Mouse (Mus musculus) liver, embryonic 15.5 days (tissue): Measurements from ENCODE around the gene Clstn2. TPM values are rescaled to one million over a fixed set of nuclear protein-coding genes. Genes with fewer than 3 reads are reported as not detected.

Source experiments
- ATAC-seq: fragments of 200-750 bp; cut with Nextera tagmentation; 2 replicates; pipeline ENCODE4 v1.8.0; 2017; ENCODE audit warnings: moderate number of reproducible peaks, mild to moderate bottlenecking, moderate library complexity; ENCODE audit not compliant: insufficient read depth
- H3K27ac ChIP-seq: fragments of 300-500 bp; sonication (generic); replicated peaks from 2 replicates; pipeline ENCODE4 v1.5.1; 2015; ENCODE audit warnings: mild to moderate bottlenecking, inconsistent platforms
- H3K27me3 ChIP-seq: fragments of 300-500 bp; sonication (generic); 2 replicates; pipeline ENCODE4 v1.6.1; 2015; ENCODE audit warnings: mild to moderate bottlenecking, inconsistent platforms
- H3K36me3 ChIP-seq: fragments of 300-500 bp; sonication (generic); replicated peaks from 2 replicates; pipeline ENCODE4 v1.6.1; 2015; ENCODE audit warnings: moderate library complexity, mild to moderate bottlenecking, inconsistent platforms
- H3K4me1 ChIP-seq: fragments of 300-500 bp; sonication (generic); replicated peaks from 2 replicates; pipeline ENCODE4 v1.6.1; 2015; ENCODE audit warnings: inconsistent platforms
- H3K4me2 ChIP-seq: fragments of 300-500 bp; sonication (generic); 2 replicates; pipeline ENCODE4 v1.6.1; 2015; ENCODE audit warnings: moderate library complexity, mild to moderate bottlenecking, inconsistent platforms
- H3K4me3 ChIP-seq: fragments of 300-500 bp; sonication (generic); replicated peaks from 2 replicates; pipeline ENCODE4 v1.5.1; 2015; ENCODE audit warnings: mild to moderate bottlenecking, inconsistent platforms
- H3K9ac ChIP-seq: fragments of 300-500 bp; sonication (generic); 2 replicates; pipeline ENCODE4 v1.6.1; 2015; ENCODE audit warnings: moderate library complexity, mild to moderate bottlenecking, inconsistent platforms
- H3K9me3 ChIP-seq: fragments of 300-500 bp; sonication (generic); replicated peaks from 2 replicates; pipeline ENCODE4 v1.6.1; 2016; ENCODE audit warnings: inconsistent platforms
- WGBS: fragments of 180-500 bp; shearing (Covaris S2); methylation state at CpG from one replicate; pipeline ENCODE4 v1.1.7; 2015; ENCODE audit warnings: mixed read lengths; ENCODE audit not compliant: insufficient replicate concordance; 5-methylcytosine and 5-hydroxymethylcytosine counted together
- polyA plus RNA-seq: library from polyadenylated mRNA; unstranded; fragments of >200 nt; fragmentation: Nextera tagmentation; extraction: Ambion mirVana; gene quantifications from 2 replicates; pipeline ENCODE4 v1.2.1, GENCODE M21; 2015

The Clstn2 gene
- polyA plus RNA-seq, 1 experiment from 2014 or later: 0.06 TPM

DNA sequence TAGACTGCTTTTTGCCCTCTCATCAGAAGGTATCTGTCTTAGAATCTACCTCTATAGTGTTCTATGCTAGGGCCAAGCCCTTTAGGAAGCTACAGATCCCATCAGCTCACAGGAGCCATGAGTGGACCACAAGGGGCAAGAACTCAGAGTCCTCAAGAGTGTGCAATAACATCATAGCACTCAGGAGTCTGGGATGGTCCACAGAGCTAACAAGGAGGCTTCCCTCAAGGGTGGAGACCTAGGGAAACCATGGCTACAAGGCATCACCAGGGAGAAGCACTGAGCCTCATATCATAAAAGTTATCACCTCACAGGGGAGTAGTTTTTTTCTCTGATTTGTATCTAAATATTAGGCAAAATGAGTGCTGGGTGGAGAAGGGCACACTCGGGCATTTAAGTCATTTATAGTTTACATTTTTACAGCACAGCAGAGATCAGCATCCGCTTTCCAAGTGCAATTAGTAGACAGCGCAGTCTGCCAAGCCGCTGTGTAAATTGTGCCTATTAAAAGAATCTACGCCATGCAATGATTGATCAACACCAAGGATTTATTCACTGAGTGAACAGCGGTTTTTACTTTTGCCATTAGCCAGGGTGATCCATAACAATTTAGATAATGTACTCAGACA, 82.5 kb downstream of the Clstn2 start:
- no peak overlapping the region for H3K9ac ChIP-seq
- 71% methylated on average over 6 of the region's 6 CpGs for WGBS
- H3K4me1 ChIP-seq: no peaks in the 10 kb centered on the region
- no peaks in the 10 kb centered on the region for H3K27me3 ChIP-seq
- no peaks in the 10 kb centered on the region for H3K9me3 ChIP-seq
- H3K27ac ChIP-seq: no peak overlapping the region
- H3K36me3 ChIP-seq: no peaks in the 10 kb centered on the region
- no peak overlapping the region for H3K4me2 ChIP-seq
- H3K4me3 ChIP-seq: no peak overlapping the region
- no peak for ATAC-seq

DNA sequence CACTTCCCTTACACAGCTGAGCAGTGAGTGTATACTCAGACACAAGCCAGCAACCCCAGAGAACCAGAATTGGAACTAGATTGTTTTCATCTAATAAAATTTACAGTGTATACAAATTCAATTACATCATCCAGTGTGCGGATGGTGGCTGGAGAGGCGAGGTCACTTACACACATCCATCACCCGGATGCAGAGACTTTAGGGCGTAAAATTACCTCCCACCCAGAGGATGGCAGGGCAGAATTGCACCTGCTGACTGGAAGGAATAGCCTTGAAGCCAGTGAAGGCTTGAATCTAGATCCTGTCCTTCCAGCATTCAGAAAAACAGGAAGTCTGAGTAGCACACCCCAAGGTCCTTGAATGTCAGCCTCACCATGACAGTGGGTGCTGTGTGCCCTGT, 113.7 kb downstream of the Clstn2 start:
- Histone ChIP-seq H3K9me3 (no peaks in the 10 kb centered on the region), H3K4me1 (no peaks in the 10 kb centered on the region), H3K9ac (no peak overlapping the region), H3K27me3 (no peaks in the 10 kb centered on the region), H3K27ac (no peak overlapping the region), H3K4me3 (no peak overlapping the region), H3K36me3 (no peaks in the 10 kb centered on the region), H3K4me2 (no peak overlapping the region)
- no peak for ATAC-seq
- 59% methylated on average over 4 of the region's 4 CpGs for WGBS

DNA sequence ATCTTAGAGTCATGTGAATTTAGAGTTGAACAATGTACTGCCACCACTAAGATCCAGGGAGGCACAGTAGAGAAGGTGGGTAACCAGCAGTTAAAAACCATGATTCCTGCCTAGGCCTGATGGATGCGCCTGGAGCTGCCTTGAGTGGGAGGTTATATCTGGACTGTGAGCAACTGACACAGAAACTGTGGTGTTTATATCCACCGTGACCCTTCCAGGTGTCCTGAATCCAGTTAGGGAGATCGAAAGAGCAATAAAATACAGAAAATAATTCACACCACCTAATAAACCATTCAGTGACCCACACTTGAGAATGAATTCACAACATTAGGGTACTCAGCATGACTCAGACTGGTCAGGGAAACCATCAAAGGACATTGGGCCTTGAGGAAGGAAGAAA, 141.6 kb downstream of the Clstn2 start:
- Histone ChIP-seq H3K27ac (no peak overlapping the region), H3K4me2 (no peak overlapping the region), H3K36me3 (no peaks in the 10 kb centered on the region), H3K9ac (no peak overlapping the region), H3K9me3 (no peaks in the 10 kb centered on the region), H3K4me3 (no peak overlapping the region), H3K27me3 (no peaks in the 10 kb centered on the region), H3K4me1 (no peaks in the 10 kb centered on the region)
- no peak for ATAC-seq
- 72% methylated on average over 3 of the region's 3 CpGs for WGBS

DNA sequence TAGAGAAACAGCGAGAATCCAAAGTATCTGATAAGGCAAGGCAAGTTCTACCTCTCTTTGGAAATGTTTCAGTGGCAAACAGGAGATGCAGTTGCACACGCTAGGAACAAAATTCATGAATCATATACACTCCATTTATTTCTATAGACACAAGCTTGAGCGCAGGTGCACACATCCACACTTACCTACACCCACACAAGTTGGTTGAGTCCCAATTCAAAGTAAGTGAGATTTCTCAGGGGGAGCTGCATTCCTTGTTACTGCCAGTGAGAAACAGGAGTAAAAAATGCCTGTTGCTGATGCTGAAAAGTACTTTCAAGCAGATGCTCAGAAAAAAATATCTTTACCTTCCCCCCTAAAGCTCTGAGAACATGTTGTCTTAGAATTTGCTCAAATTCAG, 149.6 kb downstream of the Clstn2 start:
- no peaks in the 10 kb centered on the region for H3K4me1 ChIP-seq
- no peak overlapping the region for H3K27ac ChIP-seq
- H3K4me3 ChIP-seq: no peak overlapping the region
- no peaks in the 10 kb centered on the region for H3K9me3 ChIP-seq
- no peak overlapping the region for H3K4me2 ChIP-seq
- ATAC-seq: no peak
- WGBS: 57% methylated on average over 3 of the region's 3 CpGs
- no peak overlapping the region for H3K9ac ChIP-seq
- H3K27me3 ChIP-seq: no peaks in the 10 kb centered on the region
- H3K36me3 ChIP-seq: no peaks in the 10 kb centered on the region

DNA sequence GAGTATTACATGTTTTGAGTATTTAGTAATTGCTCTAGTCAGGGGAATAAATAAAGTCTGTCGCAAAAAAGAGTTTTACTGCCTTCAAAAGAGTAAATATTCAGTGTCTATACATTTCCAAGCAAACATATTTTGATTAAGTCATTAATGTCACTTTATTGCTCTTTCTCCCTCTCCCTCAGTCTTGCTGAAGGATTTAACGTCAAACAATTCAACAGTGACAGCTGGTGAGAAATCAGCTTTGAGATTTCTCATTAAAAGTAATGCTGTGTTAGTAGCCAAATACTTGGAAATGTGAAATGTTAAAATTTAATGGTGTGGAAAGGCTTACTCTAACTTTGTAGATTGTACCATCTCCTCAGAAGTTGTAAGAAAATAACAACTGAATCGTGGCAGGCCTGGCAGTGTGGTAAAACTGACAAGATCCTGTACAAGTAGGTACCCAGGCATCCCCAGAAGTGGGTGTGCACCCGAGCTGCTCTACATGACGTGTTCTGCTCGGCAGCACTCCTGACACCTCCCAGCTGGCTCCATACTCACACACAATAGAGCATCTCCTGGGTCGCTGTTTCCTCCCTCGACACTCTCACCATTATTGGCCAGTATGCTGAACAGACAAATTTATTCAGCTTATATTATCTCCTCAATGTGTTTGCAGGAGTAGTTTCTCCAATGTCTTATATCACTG, 165.8 kb downstream of the Clstn2 start:
- Histone ChIP-seq H3K9ac (no peak overlapping the region), H3K27me3 (no peaks in the 10 kb centered on the region), H3K4me2 (no peak overlapping the region), H3K4me3 (no peak overlapping the region), H3K27ac (no peak overlapping the region), H3K4me1 (no peaks in the 10 kb centered on the region), H3K36me3 (no peaks in the 10 kb centered on the region), H3K9me3 (no peaks in the 10 kb centered on the region)
- no peak for ATAC-seq
- 53% methylated on average over 8 of the region's 8 CpGs for WGBS

DNA sequence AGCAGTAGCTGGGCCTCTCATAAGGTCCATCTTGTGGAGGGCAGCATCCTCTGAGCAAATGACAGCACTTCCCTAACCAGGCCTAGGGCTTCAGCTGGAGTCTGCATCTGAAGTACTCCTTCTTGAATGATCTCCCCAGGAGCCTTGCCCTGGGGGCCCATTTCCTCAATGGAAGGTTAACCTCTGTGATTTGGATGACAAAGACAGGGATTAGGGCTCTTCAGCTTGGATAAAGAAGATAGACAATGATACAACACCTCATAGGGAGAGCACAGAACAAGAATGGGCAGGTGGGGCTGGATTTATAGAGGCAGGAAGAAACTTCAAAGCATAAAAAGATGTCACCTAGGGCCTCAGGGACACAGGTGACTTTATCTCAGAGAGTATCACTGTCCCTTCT, 180.1 kb downstream of the Clstn2 start:
- ATAC-seq: no peak
- no peak overlapping the region for H3K9ac ChIP-seq
- H3K36me3 ChIP-seq: no peaks in the 10 kb centered on the region
- no peaks in the 10 kb centered on the region for H3K4me1 ChIP-seq
- H3K27me3 ChIP-seq: no peaks in the 10 kb centered on the region
- H3K4me2 ChIP-seq: no peak overlapping the region
- H3K27ac ChIP-seq: no peak overlapping the region
- no peaks in the 10 kb centered on the region for H3K9me3 ChIP-seq
- no peak overlapping the region for H3K4me3 ChIP-seq

DNA sequence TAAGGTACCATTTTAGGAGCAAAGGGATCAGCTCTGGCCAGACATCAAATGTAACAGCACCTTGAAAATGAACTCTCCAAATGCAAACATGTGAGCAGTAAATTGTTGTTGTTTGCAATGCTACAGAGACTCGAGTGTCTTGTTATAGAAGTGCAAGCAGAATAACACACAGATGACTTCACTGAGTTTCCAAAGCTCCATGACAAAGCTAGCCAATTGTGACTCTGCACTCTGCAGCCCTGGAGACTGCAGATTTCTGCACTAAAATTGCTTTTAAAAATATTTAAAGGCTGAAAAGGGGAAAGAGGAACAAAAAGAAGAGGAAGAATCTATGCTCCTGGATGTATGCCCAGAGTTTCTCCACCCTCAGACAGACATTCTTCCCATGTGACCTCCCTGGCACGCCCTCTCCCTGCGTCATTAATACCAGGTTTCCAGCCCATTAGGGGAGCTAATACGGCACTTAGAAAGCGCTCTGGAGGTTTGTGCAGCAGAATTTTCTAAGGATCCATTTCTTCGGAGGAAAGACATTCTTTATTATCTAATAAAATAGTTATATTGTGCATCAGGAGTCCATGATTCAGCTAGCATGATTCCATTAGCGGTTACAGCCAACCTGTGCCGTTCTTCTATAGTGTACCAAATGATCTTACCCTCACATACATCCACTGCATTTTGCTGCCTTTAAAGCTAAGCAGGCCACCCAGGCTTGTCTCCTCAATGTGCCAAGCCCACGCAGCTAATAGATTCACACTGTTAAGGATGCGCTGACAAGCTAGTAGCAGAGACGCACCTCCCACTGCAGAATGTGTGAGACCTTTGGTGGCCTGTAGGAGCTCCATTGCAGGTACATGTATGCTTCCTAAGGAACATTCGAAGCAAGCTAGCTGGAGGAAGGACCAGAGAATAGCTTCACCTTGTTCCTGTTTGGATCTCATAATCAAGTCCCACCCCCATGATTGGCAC, 184.8 kb downstream of the Clstn2 start:
- WGBS: 65% methylated on average over 12 of the region's 12 CpGs
- Histone ChIP-seq H3K27me3 (no peaks in the 10 kb centered on the region), H3K36me3 (no peaks in the 10 kb centered on the region), H3K4me3 (no peak overlapping the region), H3K4me2 (no peak overlapping the region), H3K9ac (no peak overlapping the region), H3K4me1 (no peaks in the 10 kb centered on the region), H3K27ac (no peak overlapping the region), H3K9me3 (no peaks in the 10 kb centered on the region)
- ATAC-seq: no peak

DNA sequence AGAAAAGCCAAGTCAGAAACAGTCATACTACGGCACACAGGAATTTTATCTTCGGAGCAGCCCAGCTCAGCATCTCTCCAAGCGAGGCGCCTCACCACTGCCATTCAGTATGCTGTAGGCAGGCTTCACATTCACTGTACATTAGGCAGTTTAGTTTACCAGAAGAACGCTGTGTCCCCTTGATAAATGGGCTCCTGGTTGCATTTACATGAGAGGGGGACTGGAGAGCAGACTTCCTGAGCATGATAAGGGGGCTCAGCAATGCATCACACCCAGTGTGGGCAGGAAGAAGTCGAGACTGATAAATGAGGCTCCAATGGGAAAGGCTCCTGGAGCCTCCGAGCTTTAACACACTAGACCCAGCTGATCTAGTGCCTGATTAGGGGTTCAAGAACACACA, 190.9 kb downstream of the Clstn2 start:
- Histone ChIP-seq H3K9me3 (no peaks in the 10 kb centered on the region), H3K4me3 (no peak overlapping the region), H3K27ac (no peak overlapping the region), H3K27me3 (no peaks in the 10 kb centered on the region), H3K4me2 (no peak overlapping the region), H3K4me1 (no peaks in the 10 kb centered on the region), H3K9ac (no peak overlapping the region), H3K36me3 (no peaks in the 10 kb centered on the region)
- peak; percentile 34; the same call in 1 of the 2 replicates for ATAC-seq
- WGBS: 25% methylated on average over 7 of the region's 7 CpGs

DNA sequence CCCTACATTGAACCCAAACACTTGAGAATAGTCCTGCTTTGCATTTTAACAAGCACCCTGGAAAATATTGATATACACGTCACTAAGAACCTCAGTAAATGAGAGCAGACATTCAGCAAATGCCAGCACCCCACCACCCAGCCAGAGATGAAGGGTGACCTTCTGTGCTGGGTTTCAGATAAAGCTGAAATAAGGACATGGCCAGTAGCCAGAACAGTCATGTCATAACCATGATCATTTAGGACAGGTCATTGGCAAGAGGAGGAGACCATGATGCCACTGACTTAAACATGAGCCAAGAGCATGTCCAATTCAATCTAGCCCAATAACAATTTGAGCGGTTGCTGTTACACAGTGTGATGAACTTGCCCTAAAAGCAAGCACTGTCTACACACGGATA, 201.8 kb downstream of the Clstn2 start:
- Histone ChIP-seq H3K27me3 (no peaks in the 10 kb centered on the region), H3K9me3 (no peaks in the 10 kb centered on the region), H3K9ac (no peak overlapping the region), H3K4me2 (no peak overlapping the region), H3K4me1 (no peaks in the 10 kb centered on the region), H3K4me3 (no peak overlapping the region), H3K27ac (no peak overlapping the region), H3K36me3 (no peaks in the 10 kb centered on the region)
- WGBS: 64% methylated on average over 3 of the region's 3 CpGs
- ATAC-seq: no peak

DNA sequence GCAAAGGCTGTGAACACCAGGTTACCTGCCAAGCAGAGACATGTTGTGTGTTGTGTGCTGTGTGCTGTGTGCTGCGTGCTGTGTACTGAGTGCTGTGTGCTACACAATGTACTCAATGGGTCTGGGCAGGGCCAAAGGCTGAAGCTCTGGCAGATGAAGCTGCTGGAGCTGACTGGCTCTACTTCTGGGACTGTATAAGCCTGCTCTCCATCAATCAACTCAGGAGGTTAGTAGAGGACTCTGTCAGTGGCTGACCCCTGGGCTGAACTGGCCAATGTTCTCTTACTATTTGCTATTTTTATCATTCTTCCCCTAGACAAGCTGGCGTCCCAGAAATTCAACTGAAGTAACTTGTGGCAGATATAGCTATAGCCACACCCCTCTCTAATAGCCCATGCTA, 203.1 kb downstream of the Clstn2 start:
- H3K27ac ChIP-seq: no peak overlapping the region
- H3K36me3 ChIP-seq: no peaks in the 10 kb centered on the region
- 33% methylated on average over 2 of the region's 2 CpGs for WGBS
- H3K9ac ChIP-seq: no peak overlapping the region
- ATAC-seq: no peak
- H3K4me1 ChIP-seq: no peaks in the 10 kb centered on the region
- no peak overlapping the region for H3K4me3 ChIP-seq
- no peaks in the 10 kb centered on the region for H3K27me3 ChIP-seq
- no peak overlapping the region for H3K4me2 ChIP-seq
- H3K9me3 ChIP-seq: no peaks in the 10 kb centered on the region

DNA sequence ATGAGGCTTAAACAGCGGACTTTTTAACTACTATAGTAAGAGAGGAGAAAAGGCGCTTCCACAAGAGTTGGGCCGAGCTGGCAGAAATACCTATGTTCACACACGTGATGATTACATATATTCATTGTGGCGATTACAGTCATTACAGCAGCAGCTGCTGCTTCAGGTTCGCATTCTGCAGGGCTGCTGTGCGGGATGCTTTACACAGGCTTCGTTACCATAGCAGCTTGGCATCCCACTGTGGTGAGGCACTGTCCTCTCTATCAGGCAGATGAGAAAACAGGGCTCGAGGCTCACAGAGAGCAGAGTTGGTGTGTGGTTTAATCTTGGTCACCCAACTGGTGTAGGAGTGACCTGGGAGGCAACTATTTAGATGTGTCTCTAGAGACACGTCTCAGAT, 205.3 kb downstream of the Clstn2 start:
- Histone ChIP-seq H3K4me2 (no peak overlapping the region), H3K27ac (no peak overlapping the region), H3K4me1 (no peaks in the 10 kb centered on the region), H3K27me3 (no peaks in the 10 kb centered on the region), H3K9ac (no peak overlapping the region), H3K9me3 (no peaks in the 10 kb centered on the region), H3K4me3 (no peak overlapping the region), H3K36me3 (no peaks in the 10 kb centered on the region)
- ATAC-seq: no peak
- 62% methylated on average over 10 of the region's 10 CpGs for WGBS
